Mouse (Mus musculus) left cerebral cortex, postnatal 10 days (tissue): ENCODE data around the gene Selenof. TPM values are rescaled to one million over a fixed set of nuclear protein-coding genes. Genes with fewer than 3 reads are reported as not detected.

Experiments
- DNase-seq, 2 experiments: peaks; one replicate each; pipeline ENCODE4 v3.0.0; 2021 to 2022; ENCODE audit warnings: low spot score in 2 of 2, mixed read lengths in 1 of 2; ENCODE audit errors: extremely low spot score in 1 of 2
- intact Hi-C: fragments of 180-260 bp; cut with DNase I; formaldehyde crosslinking; loops from one replicate; pipeline ENCODE4 v1.15.1; 2025
- total RNA-seq, 2 experiments: library from RNA; stranded (reverse); gene quantifications; 2 replicates each; pipeline ENCODE4 v1.2.3; 2021

Gene Selenof
- total RNA-seq, 2 experiments from 2014 or later: 274 to 290 TPM

DNA sequence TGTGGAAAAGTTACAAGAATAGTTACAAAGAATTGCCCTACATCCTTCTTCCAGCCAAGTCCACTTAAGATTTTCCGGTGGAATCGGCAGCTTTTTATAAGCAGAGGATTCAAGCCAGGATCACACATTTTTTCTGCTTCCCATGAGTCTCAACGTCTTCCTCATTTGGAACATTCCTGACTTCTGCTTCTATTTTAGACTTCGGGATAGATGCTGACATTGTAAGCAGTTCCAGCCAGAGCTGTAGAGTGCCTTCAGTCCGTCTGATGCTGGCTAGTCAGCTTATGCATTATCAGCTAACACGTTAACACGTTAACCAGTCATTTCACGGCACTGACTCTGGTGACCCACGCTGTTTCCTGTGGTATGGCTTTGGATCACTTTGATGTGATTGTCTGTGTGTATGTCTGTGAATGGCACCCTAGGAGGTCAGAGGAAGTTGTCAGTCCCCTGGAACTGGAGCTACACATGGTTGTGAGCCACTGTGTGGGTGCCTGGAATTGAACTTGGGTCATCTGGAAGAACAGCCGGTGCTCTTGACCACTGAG is 47.6 kb downstream of the Selenof start:
- no peak for DNase-seq

GRCm38 (mm10) chr3:144622930-144623612 is 53.0 kb downstream of the Selenof start:
- intact Hi-C loops: no loop called here
- no peak for DNase-seq

More for the DNA sequence above, 47.6 kb downstream of the Selenof start:
- intact Hi-C loops: loop anchor here (5.0 kb wide), 1 partner anchor 165 kb away; no protein-coding TSS in a partner anchor

- DNase-seq: no peak
- intact Hi-C loops: no loop called here
These were observed 55.6 kb downstream of the Selenof start for GRCm38 (mm10) chr3:144625691-144626090.

DNA sequence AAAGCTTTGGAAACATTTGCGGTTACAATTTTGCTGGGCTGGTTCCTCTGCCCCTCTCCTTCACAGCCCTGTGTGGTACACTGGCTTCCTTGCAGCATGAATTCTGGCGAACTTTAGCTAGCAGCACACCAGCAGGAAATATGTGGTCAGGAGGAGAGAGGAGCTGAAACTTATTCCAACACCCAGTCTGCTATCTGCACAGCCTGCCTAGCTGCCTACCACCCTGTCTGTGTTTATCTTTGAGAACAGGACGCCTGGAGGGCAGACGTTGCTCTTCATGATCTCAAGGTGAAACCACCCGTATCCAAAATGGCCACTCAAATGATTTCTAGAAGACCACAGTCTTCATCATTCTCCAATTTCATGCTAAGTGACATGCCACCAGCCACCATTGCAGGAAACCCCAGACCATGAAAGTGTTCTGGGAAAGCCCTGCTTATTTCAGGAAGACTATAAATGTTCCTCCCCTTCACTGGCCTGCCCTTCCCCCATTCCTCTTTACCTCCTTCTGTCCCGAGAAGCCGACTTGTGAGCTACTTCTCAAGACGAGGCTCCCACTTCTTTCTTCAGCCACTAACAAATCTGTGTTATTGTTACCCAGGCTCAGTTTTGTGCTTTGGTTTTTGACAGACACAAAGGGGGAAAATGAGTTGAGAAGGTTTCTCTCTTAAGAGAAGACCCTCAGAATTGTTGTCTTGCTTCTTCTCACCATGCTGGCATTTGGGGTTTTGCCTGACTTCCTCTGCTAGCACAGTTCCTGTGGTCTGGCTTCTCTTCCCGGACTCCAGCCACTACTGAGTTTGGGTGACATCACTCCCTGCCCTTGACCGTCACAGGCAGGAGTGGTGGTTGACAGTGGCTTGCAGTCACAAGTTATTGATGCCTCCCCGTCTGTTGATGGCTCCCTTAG is 58.2 kb downstream of the Selenof start:
- no peak for DNase-seq
- intact Hi-C loops: no loop called here

DNA sequence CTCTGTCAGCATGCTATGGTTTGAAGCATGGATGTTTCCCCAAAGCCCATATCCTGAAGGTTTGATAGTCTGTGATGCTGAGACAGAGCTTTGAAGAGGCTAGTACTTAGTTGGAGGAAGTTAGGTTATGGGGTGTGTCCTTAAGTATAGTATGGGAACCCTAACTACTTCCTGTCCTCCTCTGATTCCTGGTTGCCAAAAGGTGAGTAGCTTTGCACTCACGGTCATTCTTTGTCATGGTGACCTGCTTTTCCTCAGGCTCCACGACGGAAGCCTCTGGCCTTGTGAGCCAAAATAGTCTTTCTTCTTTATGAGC is 58.8 kb downstream of the Selenof start:
- intact Hi-C loops: no loop called here
- DNase-seq: no peak

DNA sequence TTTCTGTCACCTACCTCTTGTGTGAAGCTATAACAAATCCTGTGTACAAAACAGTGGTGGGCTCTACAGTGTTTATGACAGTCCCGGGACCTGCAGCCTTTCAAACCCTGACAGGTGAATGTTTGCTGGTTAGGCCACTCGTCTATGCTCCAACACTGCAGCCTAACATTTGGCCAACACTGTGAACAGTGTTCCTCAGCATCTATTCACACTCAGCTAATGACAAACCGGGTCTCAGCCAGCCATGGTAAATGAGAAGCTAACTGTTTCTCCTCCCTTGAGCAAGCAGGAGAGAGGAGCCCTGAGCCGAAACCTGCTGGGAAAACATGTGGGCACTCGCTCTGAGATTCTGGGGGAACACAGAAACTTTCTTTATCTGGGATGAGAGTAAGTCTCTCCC is 65.1 kb downstream of the Selenof start:
- intact Hi-C loops: no loop called here
- no peak for DNase-seq

GRCm38 (mm10) chr3:144638110-144638509 is 68.0 kb downstream of the Selenof start:
- intact Hi-C loops: no loop called here
- DNase-seq: no peak

- intact Hi-C loops: no loop called here
- no peak for DNase-seq
These were observed 69.3 kb downstream of the Selenof start for GRCm38 (mm10) chr3:144639387-144639786.

- DNase-seq: no peak
- intact Hi-C loops: no loop called here
These were observed 69.9 kb downstream of the Selenof start for GRCm38 (mm10) chr3:144640033-144640432.

DNA sequence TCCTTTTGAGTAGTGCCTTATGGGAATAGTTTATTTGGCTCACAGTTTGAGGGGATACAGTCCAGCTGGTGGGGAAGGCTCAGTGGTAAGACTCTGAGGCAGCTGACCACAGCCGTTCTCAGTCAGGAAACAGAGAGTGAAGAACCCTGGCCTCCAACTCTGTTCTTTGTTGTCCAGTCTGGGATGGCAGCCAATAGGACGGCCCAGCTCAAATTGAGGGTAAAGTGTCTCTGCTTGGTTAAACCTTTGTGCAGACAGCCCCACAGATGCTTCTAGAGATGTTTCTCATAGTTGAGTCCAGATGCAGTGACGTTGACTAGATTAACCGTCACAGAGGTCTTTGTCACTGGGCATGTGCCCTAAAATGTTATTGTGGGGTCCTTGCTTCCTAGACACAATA is 72.0 kb downstream of the Selenof start:
- intact Hi-C loops: no loop called here
- DNase-seq: no peak

GRCm38 (mm10) chr3:144643301-144643871 is 73.3 kb downstream of the Selenof start:
- intact Hi-C loops: no loop called here
- peak; percentile 44 to 81 for DNase-seq

GRCm38 (mm10) chr3:144644202-144644601 is 74.1 kb downstream of the Selenof start:
- intact Hi-C loops: no loop called here
- no peak for DNase-seq

Other genes starting within 250 kb of the Selenof start
- gene Hs2st1, start 123 bp upstream of the Selenof start, total RNA-seq: 10 to 100 TPM; 62.0 to 62.4 TPM
- gene Sh3glb1, start 150.0 kb downstream of the Selenof start, total RNA-seq: 100 to 1,000 TPM; 107 to 113 TPM
- gene Clca3a1, start 190.7 kb downstream of the Selenof start, total RNA-seq: under 1 TPM; 0.67 to 0.88 TPM
- gene Clca3a2, start 249.2 kb downstream of the Selenof start, total RNA-seq: under 1 TPM; 0.63 to 0.69 TPM